Mouse (Mus musculus) mouse trophoblast stem cell (cell line): ENCODE results near the gene Gprc5c.

ENCODE experiments used
- in situ Hi-C, 2 experiments: fragments of 300-500 bp; cut with MseI, MboI; formaldehyde crosslinking; loops; 2 replicates in 1 of 2; 3 replicates in 1 of 2; pipeline ENCODE4 v1.15.1; 2025

The Gprc5c gene

GRCm38 (mm10) chr11:114867361-114868235 lies 16.6 kb downstream of the Gprc5c start:
- in situ Hi-C loops: no loop called here

DNA sequence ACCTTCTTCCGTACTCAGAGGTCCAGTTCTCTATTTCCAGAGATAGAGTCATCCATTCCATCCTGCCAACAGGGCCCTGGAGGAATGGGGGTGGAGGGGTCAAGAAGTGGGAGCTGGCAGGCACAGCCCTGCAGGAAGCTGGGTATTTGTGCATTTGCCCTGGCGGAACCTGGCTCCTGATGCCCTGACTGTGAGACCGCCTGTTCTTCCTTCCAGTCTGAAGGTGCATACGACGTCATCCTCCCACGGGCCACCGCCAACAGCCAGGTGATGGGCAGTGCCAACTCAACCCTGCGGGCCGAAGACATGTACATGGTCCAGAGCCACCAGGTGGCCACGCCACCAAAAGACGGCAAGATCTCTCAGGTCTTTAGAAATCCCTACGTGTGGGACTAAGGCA lies 17.3 kb downstream of the Gprc5c start:
- in situ Hi-C loops: no loop called here

GRCm38 (mm10) chr11:114869787-114870186 lies 18.8 kb downstream of the Gprc5c start:
- in situ Hi-C loops: loop anchor here in 1 of 2 experiments (5.0 kb wide), 1 partner anchor 43 kb away; no protein-coding TSS in a partner anchor

- in situ Hi-C loops: loop anchor here in 1 of 2 experiments (5.0 kb wide), 1 partner anchor 41 kb away; no protein-coding TSS in a partner anchor
These were observed 20.6 kb downstream of the Gprc5c start for GRCm38 (mm10) chr11:114871540-114871939.

DNA sequence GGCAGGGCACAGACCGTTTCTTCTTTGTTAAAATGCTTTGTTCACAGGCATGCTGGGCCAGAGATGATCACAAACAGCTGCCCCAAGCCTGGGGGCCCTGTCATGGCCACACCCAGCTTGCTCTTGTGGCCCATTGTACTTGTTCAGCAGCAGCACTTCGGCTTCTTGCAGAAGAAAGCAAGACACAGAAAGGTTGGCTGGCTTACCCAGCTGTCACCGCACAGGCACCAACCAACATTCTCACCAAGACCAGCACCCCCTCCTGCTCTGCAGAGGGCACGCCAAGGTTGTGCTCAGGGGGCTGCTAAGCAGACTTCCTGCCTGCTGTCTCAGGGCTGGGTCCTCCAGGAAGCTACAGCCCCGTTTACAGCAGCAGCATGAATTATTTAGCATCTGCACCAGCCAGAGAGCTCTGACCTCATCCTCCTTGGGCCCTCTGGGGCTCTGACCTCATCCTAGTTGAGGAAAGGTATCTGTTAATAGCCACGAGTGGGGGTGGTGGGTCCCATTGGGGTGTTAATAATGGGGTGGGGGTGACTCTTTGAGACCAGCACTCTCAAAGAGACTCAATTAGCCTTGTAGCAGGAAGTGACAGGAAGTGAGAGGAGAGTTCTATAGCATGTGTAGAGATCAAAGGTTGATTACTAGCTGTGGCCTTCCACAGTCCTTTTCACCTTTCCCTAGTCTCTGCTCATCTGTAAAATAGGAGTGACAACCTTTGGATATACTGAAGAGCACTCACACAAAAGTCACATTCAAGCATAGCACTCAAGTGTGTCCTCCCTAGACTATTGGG lies 22.3 kb downstream of the Gprc5c start:
- in situ Hi-C loops: loop anchor here in 1 of 2 experiments (5.0 kb wide), 1 partner anchor 39 kb away; no protein-coding TSS in a partner anchor

GRCm38 (mm10) chr11:114874226-114875145 lies 23.5 kb downstream of the Gprc5c start:
- in situ Hi-C loops: loop anchor here in 1 of 2 experiments (5.0 kb wide), 1 partner anchor 38 kb away; no protein-coding TSS in a partner anchor

- in situ Hi-C loops: no loop called here
These were observed 24.4 kb downstream of the Gprc5c start for GRCm38 (mm10) chr11:114875301-114875801.

DNA sequence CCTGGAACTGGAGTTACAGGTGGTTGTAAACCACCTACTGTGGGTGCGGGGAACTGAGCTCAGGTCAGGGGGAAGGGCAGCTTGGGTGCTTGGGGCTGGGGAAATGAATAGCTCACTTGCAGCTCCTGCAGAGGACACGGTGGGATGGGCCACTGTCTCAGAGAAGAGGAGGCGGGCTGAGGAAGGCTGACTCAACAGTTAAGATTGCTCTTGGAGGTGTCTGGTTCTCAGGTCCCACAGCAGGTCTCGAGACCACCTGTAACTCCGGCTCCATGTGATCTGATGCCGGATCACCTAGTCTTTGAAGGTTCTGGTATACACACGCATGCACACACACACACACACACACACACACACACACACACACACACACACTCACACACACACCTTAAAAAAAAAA lies 25.2 kb downstream of the Gprc5c start:
- in situ Hi-C loops: no loop called here

DNA sequence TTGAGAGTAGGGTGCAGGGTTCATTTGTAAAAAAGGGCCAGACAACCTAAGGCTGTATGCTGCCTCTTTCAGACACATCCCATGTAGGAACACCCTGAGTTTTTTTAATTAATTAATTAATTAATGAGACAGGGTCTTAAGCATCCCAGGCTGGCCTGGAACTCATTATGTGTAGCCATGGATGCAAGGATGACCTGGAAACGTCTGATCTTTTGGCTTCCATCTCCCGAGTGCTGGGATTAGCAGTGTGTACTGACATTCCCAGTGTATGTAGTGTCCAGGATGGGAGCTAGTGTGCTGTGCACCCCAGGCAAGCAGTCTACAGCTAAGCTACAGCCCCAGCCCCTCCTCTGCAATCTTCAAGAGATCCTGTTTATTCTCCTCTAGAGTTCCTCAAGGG lies 25.7 kb downstream of the Gprc5c start:
- in situ Hi-C loops: no loop called here

- in situ Hi-C loops: no loop called here
These were observed 26.2 kb downstream of the Gprc5c start for GRCm38 (mm10) chr11:114877145-114877544.

GRCm38 (mm10) chr11:114879666-114880065 lies 28.7 kb downstream of the Gprc5c start:
- in situ Hi-C loops: no loop called here

- in situ Hi-C loops: no loop called here
These were observed 29.2 kb downstream of the Gprc5c start for GRCm38 (mm10) chr11:114880185-114880584.

DNA sequence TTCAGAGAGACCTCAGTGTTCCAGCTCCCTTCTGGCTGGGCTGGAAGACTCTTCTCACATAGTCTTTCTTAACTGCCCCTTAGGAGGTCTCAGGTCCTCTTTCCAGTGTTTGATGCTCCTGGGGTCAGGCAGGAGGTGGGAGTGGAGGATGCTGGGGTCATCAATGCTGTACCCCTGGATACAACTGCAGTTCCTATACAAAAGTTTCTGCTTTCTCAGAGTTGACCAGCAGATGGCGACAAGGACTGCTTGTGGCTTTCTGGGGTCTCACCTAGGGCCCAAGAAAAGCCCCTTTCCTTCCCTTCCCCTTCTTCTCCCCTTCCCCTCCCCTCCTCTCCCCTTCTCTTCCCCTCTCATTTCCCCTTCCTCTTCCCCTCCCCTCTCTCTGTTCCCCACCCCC lies 29.6 kb downstream of the Gprc5c start:
- in situ Hi-C loops: no loop called here

- in situ Hi-C loops: no loop called here
These were observed 32.4 kb downstream of the Gprc5c start for GRCm38 (mm10) chr11:114883251-114883789.

DNA sequence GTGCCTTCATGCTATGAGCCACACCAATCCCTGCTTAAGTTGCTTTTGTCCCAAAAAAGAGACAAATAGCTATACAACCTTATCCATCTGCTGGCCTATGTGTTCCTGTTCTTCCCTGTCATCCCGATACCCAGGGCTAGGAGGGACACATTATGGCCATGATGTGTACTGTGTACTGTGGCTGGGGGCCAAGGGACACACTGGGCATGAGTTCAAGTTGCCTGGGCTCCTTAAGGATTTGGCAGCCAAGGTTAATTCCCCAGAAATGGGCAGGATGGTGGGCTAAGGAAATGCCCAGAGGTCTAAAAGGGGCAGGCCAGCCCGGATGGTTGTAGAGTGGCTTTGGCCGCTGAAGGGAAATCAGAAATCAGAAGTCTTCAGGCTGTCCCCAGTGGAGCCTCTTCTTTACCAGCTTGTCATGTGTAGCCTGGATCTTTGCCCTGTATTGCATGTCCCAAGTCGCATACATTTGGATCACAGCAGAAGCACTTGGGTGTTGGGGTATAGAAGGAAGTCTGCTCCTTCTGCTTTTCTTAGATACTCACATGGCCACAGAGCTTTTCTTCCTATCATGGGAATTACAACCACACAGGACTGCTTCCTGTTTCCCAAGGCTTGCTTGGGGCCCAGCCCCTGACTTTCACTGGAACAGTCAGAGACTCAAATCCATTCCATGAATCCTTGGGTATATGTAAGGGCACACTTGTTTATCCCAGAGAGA lies 33.6 kb downstream of the Gprc5c start:
- in situ Hi-C loops: no loop called here

DNA sequence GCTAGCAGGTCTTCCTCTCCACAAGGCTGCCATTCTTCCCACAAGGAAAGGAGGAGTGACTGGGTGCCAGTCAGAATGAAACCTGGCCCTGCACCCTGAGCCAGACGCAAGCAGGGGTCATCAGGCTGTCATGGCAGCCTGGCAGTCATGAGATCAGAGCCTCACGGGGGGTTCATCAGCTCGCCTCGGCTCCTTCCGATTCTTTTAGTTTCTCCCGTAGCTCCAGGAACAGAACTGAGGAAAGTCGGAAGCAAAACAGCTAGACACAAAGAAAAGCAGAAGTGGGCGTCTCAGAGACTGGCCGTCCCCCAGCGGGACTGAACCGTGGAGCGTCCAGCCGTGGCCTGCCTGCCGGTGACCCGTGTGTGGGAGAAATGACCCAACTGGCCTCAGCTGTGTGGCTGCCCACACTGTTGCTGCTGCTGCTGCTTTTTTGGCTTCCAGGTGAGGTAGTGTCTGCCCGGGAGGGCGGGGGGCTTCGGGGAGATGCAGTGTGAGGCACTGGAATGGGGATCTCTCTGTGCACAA lies 39.1 kb downstream of the Gprc5c start, which contains the start of gene Cd300a:
Cd300a (plus strand) TSS at position 51 of the 528 bp plus-strand sequence.
- in situ Hi-C loops: no loop called here

GRCm38 (mm10) chr11:114890542-114890941 lies 39.6 kb downstream of the Gprc5c start:
- in situ Hi-C loops: no loop called here

DNA sequence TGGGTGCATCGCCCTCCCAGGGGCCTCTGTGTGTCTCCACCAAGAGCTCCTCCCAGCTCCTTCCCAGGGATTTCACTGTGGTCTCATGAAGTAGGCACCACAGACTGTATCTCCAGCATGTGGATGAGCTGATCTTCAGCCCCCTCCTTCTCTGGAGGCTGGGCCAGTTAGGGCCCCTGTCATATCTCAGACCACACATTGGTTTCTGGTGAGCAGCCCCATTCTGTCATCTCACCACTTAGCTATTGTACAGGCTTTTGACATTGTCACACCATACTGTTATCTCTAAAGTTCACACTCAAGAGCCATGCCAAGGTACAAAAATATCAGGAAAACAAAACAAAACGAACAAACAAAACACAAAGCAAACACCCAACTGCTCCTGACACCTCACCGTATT lies 45.1 kb downstream of the Gprc5c start:
- in situ Hi-C loops: no loop called here

DNA sequence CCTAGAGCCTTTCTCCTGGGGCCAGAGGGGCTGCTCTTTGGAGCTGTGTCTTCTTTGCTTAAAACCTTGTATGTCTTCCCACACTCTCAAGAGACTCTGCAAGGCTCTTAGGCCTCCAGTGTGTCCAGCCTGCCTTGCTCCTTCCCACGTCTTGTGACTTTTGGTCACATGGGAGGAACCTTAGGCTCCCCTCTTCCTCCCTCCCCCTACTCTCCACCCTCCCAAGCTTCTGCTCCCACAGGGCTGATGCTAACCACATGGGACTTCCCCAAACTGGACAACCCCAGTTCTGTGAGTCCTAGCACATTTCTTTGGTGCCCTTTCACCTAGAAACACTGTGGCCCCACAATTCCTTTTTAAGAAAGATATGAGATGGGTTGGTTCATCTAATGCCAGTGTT lies 47.1 kb downstream of the Gprc5c start:
- in situ Hi-C loops: no loop called here

DNA sequence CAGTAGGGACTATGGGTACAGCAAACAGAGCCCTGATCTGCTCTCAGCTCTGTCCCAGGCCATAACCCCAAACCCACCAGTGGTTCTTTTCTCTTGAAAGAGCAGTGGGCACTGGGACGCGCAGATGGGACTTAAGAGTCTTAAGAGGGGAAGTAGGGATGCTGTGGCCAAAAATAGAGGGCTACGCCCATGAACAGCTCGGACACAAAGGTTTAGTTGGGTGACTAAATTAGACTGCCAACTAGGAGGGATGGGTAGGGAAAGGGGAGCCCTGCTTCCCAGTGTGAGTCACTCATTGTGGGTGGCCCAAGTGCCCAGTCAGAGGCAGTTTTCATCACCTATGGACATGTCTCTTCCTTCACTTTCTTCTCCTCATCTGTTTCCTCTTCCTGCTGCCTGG lies 52.3 kb downstream of the Gprc5c start:
- in situ Hi-C loops: no loop called here
